Mouse (Mus musculus) liver, adult 2 months (tissue): Measurements from ENCODE around the gene Gm20388. TPM values are rescaled to one million over a fixed set of nuclear protein-coding genes. Genes with fewer than 3 reads are reported as not detected.
A peak's percentile ranks its signal among the peaks of the same experiment; 100 is the strongest.

Source experiments
- DNase-seq: peaks from one replicate; pipeline ENCODE4 v3.0.0-alpha.2; 2011; ENCODE audit warnings: low read depth, low spot score; ENCODE audit errors: extremely low read depth
- H3K27ac ChIP-seq: fragments of 200-500 bp; replicated peaks from 2 replicates; pipeline ENCODE4 v1.5.1; 2012; ENCODE audit warnings: low read depth, mild to moderate bottlenecking, control low read depth, inconsistent platforms, low read length; ENCODE audit not compliant: insufficient read depth
- H3K27me3 ChIP-seq: fragments of 200-500 bp; 2 replicates; pipeline ENCODE4 v1.6.1; 2012; ENCODE audit warnings: mild to moderate bottlenecking, moderate library complexity, low read length, inconsistent platforms; ENCODE audit not compliant: control insufficient read depth, insufficient read depth
- H3K36me3 ChIP-seq: fragments of 200-500 bp; 2 replicates; pipeline ENCODE4 v1.6.1; 2012; ENCODE audit warnings: low read length, inconsistent platforms; ENCODE audit not compliant: control insufficient read depth, insufficient read depth
- H3K4me1 ChIP-seq: fragments of 200-500 bp; 2 replicates; pipeline ENCODE4 v1.6.1; 2011; ENCODE audit warnings: low read length; ENCODE audit not compliant: control insufficient read depth, insufficient read depth
- H3K4me3 ChIP-seq: fragments of 200-500 bp; 2 replicates; pipeline ENCODE4 v1.5.1; 2011; ENCODE audit warnings: low read depth, mild to moderate bottlenecking, control low read depth, low read length, moderate library complexity; ENCODE audit not compliant: insufficient read depth
- H3K79me2 ChIP-seq: fragments of 200-500 bp; 2 replicates; pipeline ENCODE4 v1.6.1; 2012; ENCODE audit warnings: inconsistent platforms, mild to moderate bottlenecking, low read length, moderate library complexity; ENCODE audit not compliant: control insufficient read depth, insufficient read depth
- H3K9ac ChIP-seq: fragments of 200-500 bp; 2 replicates; pipeline ENCODE4 v1.6.1; 2012; ENCODE audit warnings: low read depth, mild to moderate bottlenecking, control low read depth, inconsistent platforms, low read length
- CTCF ChIP-seq: fragments of 200-500 bp; IDR thresholded peaks from 2 replicates; pipeline ENCODE4 v1.5.1; 2011; ENCODE audit warnings: low read depth, low read length, control low read depth
- POLR2A ChIP-seq: fragments of 200-500 bp; IDR thresholded peaks from 2 replicates; pipeline ENCODE4 v1.6.1; 2011; ENCODE audit warnings: low read length, control low read depth; ENCODE audit not compliant: insufficient read depth; ENCODE audit errors: extremely low read depth
- WGBS: fragments of 180-500 bp; shearing (Covaris S2); methylation state at CpG from one replicate; pipeline ENCODE4 v1.1.7; 2018; 5-methylcytosine and 5-hydroxymethylcytosine counted together
- polyA plus RNA-seq: library from polyadenylated mRNA; depleted of rRNA; stranded (reverse); fragments of >200 nt; gene quantifications from 2 replicates; pipeline ENCODE4 v1.2.3, GENCODE M21; 2012
- total RNA-seq: library from RNA; depleted of rRNA; stranded (reverse); fragments of >200 nt; gene quantifications from 2 replicates; pipeline ENCODE4 v1.2.3, GENCODE M21; 2014

The Gm20388 gene
- total and polyA plus RNA-seq, 2 experiments, result 6.4 to 19.9 TPM

DNA sequence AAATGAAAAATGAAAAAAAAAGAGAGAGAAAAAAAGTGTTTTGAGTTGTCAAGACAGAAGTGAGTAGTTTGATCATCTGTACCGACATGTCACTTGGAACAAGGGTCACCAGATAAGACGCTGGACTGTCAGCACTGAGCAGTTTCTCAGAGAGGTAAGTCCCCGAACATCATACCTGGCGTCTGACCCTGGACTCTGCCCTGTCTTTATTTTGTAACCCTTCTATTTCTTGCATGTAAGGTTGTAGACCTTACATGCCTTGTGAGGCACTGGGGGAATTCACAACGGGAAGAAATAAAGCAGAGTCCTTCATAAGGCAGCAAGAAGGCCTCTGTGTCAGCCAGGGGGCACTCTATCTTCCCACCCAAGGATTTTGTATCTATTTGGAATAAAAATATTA is 2014.0 kb downstream of the Gm20388 start:
- H3K4me1 ChIP-seq, result no peaks in the 10 kb centered on the region
- TF ChIP-seq CTCF (no peak), POLR2A (no peak)
- peaks cover 30% of the 10 kb centered on the region; the same call in 1 of the 2 replicates for H3K36me3 ChIP-seq
- H3K79me2 ChIP-seq, result no peaks in the 10 kb centered on the region
- 67% methylated on average over 5 of the region's 5 CpGs for WGBS
- H3K9ac ChIP-seq, result no peak overlapping the region
- no peak overlapping the region for H3K4me3 ChIP-seq
- no peaks in the 10 kb centered on the region for H3K27me3 ChIP-seq
- H3K27ac ChIP-seq, result no peak overlapping the region
- DNase-seq, result no peak

DNA sequence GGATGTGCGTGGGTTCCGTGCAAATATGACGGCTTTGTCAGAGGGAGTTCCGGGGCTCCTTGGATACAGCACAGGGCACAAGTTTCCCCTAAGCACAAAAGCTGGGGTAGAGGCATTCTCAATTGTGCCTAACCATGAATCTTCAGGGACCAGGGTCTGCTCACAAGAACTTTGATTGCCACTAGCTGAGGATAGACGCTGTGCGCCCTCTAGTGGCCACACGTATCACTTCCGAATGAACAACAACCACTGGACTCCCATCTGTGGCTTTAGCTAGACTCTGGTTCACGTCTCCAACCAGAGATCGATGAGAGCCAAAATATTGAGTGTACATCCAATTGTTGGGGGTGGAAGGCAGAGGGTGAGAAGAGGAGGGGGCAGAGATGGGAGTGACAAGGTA is 2015.0 kb downstream of the Gm20388 start:
- DNase-seq, result peak; percentile 66
- no peak overlapping the region for H3K9ac ChIP-seq
- H3K79me2 ChIP-seq, result no peaks in the 10 kb centered on the region
- WGBS, result 32% methylated on average over 10 of the region's 10 CpGs
- H3K4me3 ChIP-seq, result no peak overlapping the region
- TF ChIP-seq CTCF (peak; percentile 73), POLR2A (no peak)
- H3K27me3 ChIP-seq, result no peaks in the 10 kb centered on the region
- H3K27ac ChIP-seq, result no peak overlapping the region
- H3K4me1 ChIP-seq, result peaks cover 4% of the 10 kb centered on the region
- H3K36me3 ChIP-seq, result peaks cover 30% of the 10 kb centered on the region; the same call in 1 of the 2 replicates

DNA sequence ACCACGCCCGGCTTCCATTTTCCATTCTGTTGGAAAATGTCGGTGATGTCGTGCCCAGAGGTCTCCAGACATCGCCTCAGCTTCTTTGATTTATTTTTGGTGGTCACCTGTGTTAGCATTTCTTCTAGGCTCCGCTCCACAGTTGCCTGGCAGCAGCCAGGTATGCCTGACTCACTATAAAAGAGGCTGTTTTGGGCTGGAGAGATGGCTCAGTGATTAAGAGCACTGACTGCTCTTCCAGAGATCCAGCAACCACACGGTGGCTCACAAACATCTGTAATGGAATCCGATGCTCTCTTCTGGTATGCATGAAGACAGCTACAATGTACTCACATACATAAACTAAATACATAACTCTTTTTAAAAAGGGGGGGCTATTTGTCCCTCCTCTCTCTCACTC is 2015.6 kb downstream of the Gm20388 start:
- no peak overlapping the region for H3K9ac ChIP-seq
- peaks cover 30% of the 10 kb centered on the region; the same call in 1 of the 2 replicates for H3K36me3 ChIP-seq
- H3K79me2 ChIP-seq, result no peaks in the 10 kb centered on the region
- no peak for TF ChIP-seq POLR2A
- TF ChIP-seq CTCF, result no peak
- H3K27me3 ChIP-seq, result no peaks in the 10 kb centered on the region
- DNase-seq, result no peak
- H3K27ac ChIP-seq, result no peak overlapping the region
- 72% methylated on average over 8 of the region's 8 CpGs for WGBS
- no peak overlapping the region for H3K4me3 ChIP-seq
- H3K4me1 ChIP-seq, result peaks cover 7% of the 10 kb centered on the region

DNA sequence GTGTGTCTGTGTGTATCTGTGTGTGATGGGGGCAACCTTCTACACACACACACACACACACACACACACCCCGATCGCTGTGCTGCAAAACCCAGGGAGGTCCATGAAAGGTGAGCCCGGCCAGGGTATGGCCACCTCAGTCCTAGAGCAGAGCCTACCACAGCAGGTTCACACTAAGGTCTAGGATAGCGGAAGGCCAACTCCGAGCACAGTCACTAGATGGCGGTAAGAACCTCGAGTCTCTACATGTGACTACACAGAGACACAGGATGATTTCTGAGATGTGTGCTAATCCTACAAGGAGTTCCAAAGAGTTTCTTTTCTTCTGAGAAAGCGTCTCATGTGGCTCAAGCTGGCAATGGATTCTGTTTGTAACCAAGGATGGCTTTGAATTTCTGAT is 2016.7 kb downstream of the Gm20388 start:
- 59% methylated on average over 8 of the region's 8 CpGs for WGBS
- Histone ChIP-seq H3K27me3 (no peaks in the 10 kb centered on the region), H3K4me1 (peaks cover 13% of the 10 kb centered on the region), H3K36me3 (peaks cover 23% of the 10 kb centered on the region; the same call in 1 of the 2 replicates), H3K4me3 (no peak overlapping the region), H3K9ac (no peak overlapping the region), H3K27ac (no peak overlapping the region), H3K79me2 (no peaks in the 10 kb centered on the region)
- TF ChIP-seq CTCF, result peak; percentile 57; the same call in 1 of the 2 replicates
- TF ChIP-seq POLR2A, result no peak
- peak; percentile 49 for DNase-seq

DNA sequence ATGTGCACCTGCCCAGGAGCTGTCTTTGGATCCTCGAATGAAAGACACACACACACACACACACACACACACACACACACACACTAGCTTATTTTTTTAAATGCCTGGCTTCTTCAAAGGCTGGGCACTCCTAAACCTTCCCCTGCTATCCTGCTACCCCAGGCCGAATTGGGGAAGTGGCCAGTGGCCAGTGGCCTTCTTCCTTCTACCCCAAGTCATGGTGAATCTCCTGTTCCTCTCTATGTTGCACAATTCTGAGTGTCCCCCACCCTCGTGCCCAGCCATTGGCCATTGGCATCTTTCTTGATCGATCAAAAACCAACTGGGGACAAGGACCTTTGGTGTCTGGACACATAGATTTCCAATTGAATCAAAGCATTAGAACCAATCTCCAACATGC is 2019.4 kb downstream of the Gm20388 start:
- peaks cover 7% of the 10 kb centered on the region; the same call in 1 of the 2 replicates for H3K36me3 ChIP-seq
- no peaks in the 10 kb centered on the region for H3K27me3 ChIP-seq
- no peak for TF ChIP-seq POLR2A
- no peak for TF ChIP-seq CTCF
- no peak overlapping the region for H3K9ac ChIP-seq
- peak; percentile 59 for DNase-seq
- peaks cover 25% of the 10 kb centered on the region for H3K4me1 ChIP-seq
- peak overlapping the region; percentile 15 for H3K27ac ChIP-seq
- 32% methylated on average over 4 of the region's 4 CpGs for WGBS
- no peak overlapping the region for H3K4me3 ChIP-seq
- H3K79me2 ChIP-seq, result no peaks in the 10 kb centered on the region

DNA sequence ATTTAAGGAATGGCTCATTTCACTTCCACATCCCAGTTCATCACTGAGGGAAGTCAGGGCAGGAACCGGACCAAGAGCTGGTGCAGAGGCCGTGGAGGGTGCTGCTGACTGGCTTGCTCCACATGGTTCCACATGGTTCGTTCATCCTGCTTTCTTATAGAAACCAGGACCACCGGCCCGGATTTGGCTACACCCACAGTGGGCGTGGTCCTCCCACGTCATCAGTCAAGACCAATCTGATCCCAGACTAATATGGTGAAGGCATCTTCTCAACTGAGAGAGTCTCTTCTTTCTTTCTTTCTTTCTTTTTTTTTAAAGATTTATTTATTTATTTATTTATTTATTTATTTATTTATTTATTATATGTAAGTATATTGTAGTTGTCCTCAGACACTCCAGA is 2020.9 kb downstream of the Gm20388 start:
- Histone ChIP-seq H3K9ac (no peak overlapping the region), H3K4me1 (peaks cover 28% of the 10 kb centered on the region), H3K27ac (no peak overlapping the region), H3K36me3 (peaks cover 11% of the 10 kb centered on the region; the same call in 1 of the 2 replicates), H3K79me2 (no peaks in the 10 kb centered on the region), H3K4me3 (no peak overlapping the region), H3K27me3 (no peaks in the 10 kb centered on the region)
- 86% methylated on average over 7 of the region's 7 CpGs for WGBS
- no peak for TF ChIP-seq CTCF
- no peak for TF ChIP-seq POLR2A
- no peak for DNase-seq
